Mouse (Mus musculus): ENCODE data around the gene Gm3149.
"Not testable (repeated sequence)": the region's sequence is repeated elsewhere in the genome, so short reads cannot be mapped to it uniquely, and the experiment has no call there.

Gm3149 gene

GRCm38 (mm10) chr14:4316983-4317382 is at the start of gene Gm3149:
Gene Gm3149, plus strand, starts transcription at chr14:4317283.
- DNase-seq (ENCODE audit: extremely low read depth, low read depth), result not testable (repeated sequence)

GRCm38 (mm10) chr14:4269238-4269950 is 47.7 kb upstream of the Gm3149 start:
- not testable (repeated sequence) for DNase-seq (ENCODE audit: extremely low read depth, low read depth)

- not testable (repeated sequence) for DNase-seq (ENCODE audit: extremely low read depth, low read depth)
Measured at GRCm38 (mm10) chr14:4279828-4280227, 37.3 kb upstream of the Gm3149 start.

- not testable (repeated sequence) for DNase-seq (ENCODE audit: extremely low read depth, low read depth)
Measured at GRCm38 (mm10) chr14:4334476-4335080, 17.5 kb downstream of the Gm3149 start, which contains the start of gene 2610042L04Rik. Gene 2610042L04Rik, plus strand, starts transcription at chr14:4334763.

- not testable (repeated sequence) for DNase-seq (ENCODE audit: extremely low read depth, low read depth)
Measured at GRCm38 (mm10) chr14:4335506-4335905, 18.4 kb downstream of the Gm3149 start.

GRCm38 (mm10) chr14:4368991-4369390 is 51.9 kb downstream of the Gm3149 start:
- not testable (repeated sequence) for DNase-seq (ENCODE audit: extremely low read depth, low read depth)

- not testable (repeated sequence) for DNase-seq (ENCODE audit: extremely low read depth, low read depth)
Measured at GRCm38 (mm10) chr14:4369691-4370090, 52.6 kb downstream of the Gm3149 start.
